In the genomic region with DNA sequence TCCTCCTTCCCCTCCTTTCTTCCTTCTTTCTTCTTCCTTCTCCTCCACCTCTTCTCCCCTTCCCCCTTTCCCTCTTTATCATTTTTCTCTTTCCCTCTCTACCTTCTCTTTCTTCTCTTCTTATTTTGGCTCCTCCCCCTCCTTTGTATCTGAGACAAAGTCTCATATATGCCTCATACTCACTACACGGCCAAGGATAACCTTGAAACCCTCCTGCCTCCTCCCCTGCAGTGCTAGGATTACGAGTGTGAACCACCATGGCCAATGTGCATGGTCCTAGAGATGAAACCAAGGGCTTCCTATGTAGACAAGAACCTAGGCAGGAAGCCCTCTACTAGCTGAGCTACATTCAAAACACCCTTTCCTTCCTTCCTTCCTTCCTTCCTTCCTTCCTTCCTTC, we compare ENCODE assay signal across 17 mouse cellular contexts. TPM values are rescaled to one million over a fixed set of nuclear protein-coding genes. Genes with fewer than 3 reads are reported as not detected.
"Had no signal": no experiment of that assay in that cellular context is flagged by ENCODE, and none has a peak within 500 bp of the region (broad histone marks: within the 10 kb centered on the region; RNA-seq: fewer than 3 reads in every experiment).

No protein-coding gene starts in this region.

- H3K4me2 ChIP-seq: kidney, embryonic 15.5 days; neural tube, embryonic 15.5 days; stomach, embryonic 15.5 days had no signal

- H3K9ac ChIP-seq: kidney, embryonic 15.5 days; neural tube, embryonic 15.5 days; stomach, embryonic 15.5 days had no signal

- H3K4me1 ChIP-seq: kidney, embryonic 15.5 days; limb, embryonic 10.5 days; midbrain, embryonic 10.5 days; neural tube, embryonic 15.5 days; stomach, embryonic 15.5 days had no signal

- H3K27ac ChIP-seq: left cerebral cortex, adult 2 months; limb, embryonic 10.5 days; midbrain, embryonic 10.5 days; neural tube, embryonic 15.5 days had no signal

- DNase-seq: kidney, adult 2 months; kidney, postnatal 25 days; midbrain, embryonic 14.5 days; right cerebral cortex, adult 18-20 months; right cerebral cortex, postnatal 25 days; thymus, adult 2 months; thymus, postnatal 25 days had no signal

- H3K9me3 ChIP-seq: kidney, embryonic 15.5 days; limb, embryonic 10.5 days; midbrain, embryonic 10.5 days; neural tube, embryonic 15.5 days; stomach, embryonic 15.5 days had no signal

- H3K36me3 ChIP-seq: kidney, embryonic 15.5 days; limb, embryonic 10.5 days; midbrain, embryonic 10.5 days; neural tube, embryonic 15.5 days; stomach, embryonic 15.5 days had no signal

- H3K27me3 ChIP-seq: kidney, embryonic 15.5 days; neural tube, embryonic 15.5 days; stomach, embryonic 15.5 days had no signal

- H3K4me3 ChIP-seq: kidney, embryonic 15.5 days; left cerebral cortex, adult 2 months; limb, embryonic 10.5 days; midbrain, embryonic 10.5 days; myocyte; neural tube, embryonic 15.5 days; stomach, embryonic 15.5 days had no signal

RNA-seq across cellular contexts. Expression of gene Cldn3, which starts 11.1 kb away (rescaled TPM):
- total RNA-seq: megakaryocyte, adult 5-6 weeks had no signal
- polyA plus RNA-seq: myocyte had no signal

RNA-seq across cellular contexts. Expression of gene Cldn4, which starts 28.2 kb away (rescaled TPM):
- total RNA-seq: layer of hippocampus, postnatal 25 days; left cerebral cortex, adult 2 months; left cerebral cortex, postnatal 14 days; megakaryocyte, adult 5-6 weeks had no signal
- polyA plus RNA-seq: midbrain, embryonic 14.5 days; myocyte had no signal
